Mouse (Mus musculus) thymus, postnatal 14 days (tissue): ENCODE data around the gene Hnrnpul1.
"Not testable (repeated sequence)": the region's sequence is repeated elsewhere in the genome, so short reads cannot be mapped to it uniquely, and the experiment has no call there.

Experiments
- DNase-seq: peaks from one replicate; pipeline ENCODE4 v3.0.0; 2021

Gene Hnrnpul1

GRCm38 (mm10) chr7:25754738-25755467 lies at the start of gene Hnrnpul1:
TSS of gene Hnrnpul1 (minus strand) at chr7:25754757.
- DNase-seq = peak; percentile 98

DNA sequence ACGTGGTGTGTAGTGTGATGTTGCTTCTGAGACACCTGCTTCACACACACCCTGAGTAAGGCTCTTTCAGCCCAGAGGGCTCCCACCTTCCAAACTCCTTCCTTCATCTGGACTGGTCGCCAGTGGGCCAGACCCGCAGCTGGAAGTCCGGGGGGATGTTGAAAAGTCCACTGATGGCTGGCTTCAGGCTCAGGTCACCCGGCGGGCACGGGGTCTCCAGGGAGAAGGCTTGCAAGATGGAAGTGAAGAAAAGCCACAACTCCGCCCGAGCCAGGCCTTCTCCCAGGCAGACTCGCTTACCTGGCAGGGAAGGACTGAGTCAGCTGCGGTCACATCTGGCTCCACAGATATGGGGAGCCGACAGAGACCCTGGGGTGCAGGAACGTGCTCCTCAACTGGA lies 48.9 kb upstream of the Hnrnpul1 start:
- DNase-seq = no peak

GRCm38 (mm10) chr7:25802241-25803125 lies 47.9 kb upstream of the Hnrnpul1 start:
- DNase-seq = no peak

GRCm38 (mm10) chr7:25801031-25801430 lies 46.5 kb upstream of the Hnrnpul1 start:
- DNase-seq = no peak

- DNase-seq = no peak
Measured at GRCm38 (mm10) chr7:25799369-25799768, 44.8 kb upstream of the Hnrnpul1 start.

GRCm38 (mm10) chr7:25798540-25798939 lies 44.0 kb upstream of the Hnrnpul1 start:
- DNase-seq = no peak

- no peak for DNase-seq
Measured at GRCm38 (mm10) chr7:25794775-25795174, 40.2 kb upstream of the Hnrnpul1 start.

GRCm38 (mm10) chr7:25793679-25794078 lies 39.1 kb upstream of the Hnrnpul1 start:
- DNase-seq = peak; percentile 64

- DNase-seq = not testable (repeated sequence)
Measured at GRCm38 (mm10) chr7:25792966-25793365, 38.4 kb upstream of the Hnrnpul1 start.

DNA sequence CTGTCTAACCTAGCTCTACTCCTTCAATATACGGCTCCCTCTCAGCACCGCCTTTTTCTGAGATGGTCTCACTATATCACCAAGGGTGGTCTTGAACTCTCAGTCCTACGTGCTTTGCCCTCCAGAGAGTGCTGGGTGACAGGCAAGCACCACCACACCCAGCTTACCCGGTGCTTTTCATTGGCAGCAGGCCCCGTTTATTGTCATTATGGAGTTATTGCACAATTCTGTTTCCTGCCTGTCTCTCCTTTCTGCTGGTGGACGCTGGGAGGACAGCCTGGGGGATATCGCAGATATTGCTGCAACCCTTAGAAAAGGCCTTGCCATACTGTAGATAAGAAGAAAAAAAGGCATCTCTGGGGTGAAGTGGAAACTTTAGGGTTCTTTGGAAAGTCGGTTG lies 36.1 kb upstream of the Hnrnpul1 start:
- no peak for DNase-seq

DNA sequence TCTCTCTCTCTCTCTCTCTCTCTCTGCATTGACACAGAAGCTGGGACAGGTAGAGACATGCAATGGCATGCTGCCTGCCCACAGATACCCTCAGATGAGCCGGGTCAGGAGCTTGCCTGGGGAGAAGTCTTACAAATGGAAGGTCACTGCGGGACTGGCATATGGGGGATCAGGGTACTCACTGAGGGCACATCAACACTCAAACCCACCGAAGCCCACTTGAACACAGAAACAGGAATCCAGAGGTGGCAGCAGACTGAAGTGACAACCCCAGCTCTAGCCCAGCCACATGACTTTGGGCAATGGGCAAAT lies 34.5 kb upstream of the Hnrnpul1 start:
- DNase-seq = no peak

DNA sequence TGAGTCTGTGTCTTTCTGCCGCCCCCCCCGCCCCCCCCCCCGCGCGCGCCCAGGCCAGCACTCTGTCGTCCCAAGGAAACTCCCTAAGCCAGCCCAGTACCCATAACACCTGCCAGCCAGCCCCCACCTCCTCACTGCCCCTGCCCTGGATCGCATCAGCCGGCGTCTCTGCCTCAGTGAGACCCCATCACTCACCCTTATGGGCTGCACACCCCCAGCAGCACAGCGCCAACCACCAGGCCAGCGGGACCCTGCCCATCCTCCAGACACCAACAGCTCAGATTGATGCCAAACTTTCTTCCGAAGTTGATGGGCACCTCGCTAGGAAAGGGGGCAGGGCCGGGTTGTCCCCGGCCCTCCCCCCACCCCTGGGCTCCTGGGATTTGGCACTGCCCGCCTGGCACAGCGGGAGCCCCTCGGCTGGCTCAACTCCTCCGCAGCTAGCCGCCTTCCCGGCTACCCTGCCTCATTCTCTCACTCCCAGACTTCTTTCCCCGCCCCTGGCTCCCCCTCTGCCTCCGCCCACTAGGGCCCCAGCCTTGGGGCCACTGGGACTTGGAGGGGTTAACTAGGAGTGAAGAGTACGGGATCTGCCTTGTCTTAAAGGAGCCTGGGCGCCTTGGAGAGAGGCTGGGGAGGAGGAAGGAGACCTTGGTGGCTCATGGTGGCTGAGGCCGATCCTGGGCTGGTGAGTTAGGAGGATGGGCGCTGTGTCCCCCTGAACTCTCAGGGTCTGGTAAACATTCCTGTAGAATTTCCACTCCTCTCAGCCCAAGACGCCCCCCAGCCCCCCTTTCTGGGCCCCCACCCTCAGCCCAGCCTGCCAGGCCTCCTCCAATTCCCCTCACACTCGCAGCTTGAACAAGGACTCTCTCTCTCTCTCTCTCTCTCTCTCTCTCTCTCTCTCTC lies 33.9 kb upstream of the Hnrnpul1 start, which contains the start of gene Axl:
Gene Axl (minus strand): TSS at position 486 of the 909 bp plus-strand sequence.
- DNase-seq = peak; percentile 24

GRCm38 (mm10) chr7:25787456-25788219 lies 33.1 kb upstream of the Hnrnpul1 start:
- DNase-seq = no peak

DNA sequence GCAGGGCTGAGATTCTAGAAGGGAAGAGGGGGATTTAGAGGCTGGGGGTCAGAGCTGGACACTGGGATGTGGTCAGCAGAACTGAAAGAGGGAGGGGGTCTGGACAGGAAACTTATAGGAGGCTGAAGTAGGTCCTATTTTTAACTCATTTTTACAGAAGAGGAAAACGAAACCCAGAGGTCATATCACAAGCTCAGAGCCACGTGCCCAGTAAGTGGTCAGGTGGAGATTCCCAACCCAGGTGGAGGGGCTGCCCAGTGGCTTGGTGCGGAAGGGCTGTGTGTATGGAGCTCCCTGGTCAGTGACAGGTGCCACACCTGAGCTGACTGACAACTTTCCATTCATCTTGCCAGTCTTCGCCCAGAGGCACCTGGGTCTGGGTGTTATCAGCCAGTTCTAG lies 32.4 kb upstream of the Hnrnpul1 start:
- DNase-seq = no peak

GRCm38 (mm10) chr7:25785752-25786151 lies 31.2 kb upstream of the Hnrnpul1 start:
- DNase-seq = no peak

DNA sequence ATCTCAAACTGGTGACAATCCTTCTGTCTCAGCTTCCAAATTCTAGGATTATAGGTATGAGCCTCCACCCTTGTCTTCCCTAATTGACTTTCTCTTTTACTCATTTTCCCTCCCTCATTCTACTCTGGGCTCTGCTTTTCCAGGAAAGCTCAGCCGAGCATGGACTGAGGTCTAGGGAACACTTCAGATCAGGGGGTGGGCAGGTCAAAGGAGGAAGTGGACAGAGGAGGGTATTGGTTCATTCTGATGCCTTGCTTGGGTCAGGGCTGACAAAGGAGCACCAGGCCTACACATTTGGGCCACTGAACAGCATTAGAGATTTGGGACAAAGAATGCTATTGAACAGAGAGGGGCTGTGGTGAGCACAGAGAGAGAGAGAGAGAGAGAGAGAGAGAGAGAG lies 30.3 kb upstream of the Hnrnpul1 start:
- no peak for DNase-seq

DNA sequence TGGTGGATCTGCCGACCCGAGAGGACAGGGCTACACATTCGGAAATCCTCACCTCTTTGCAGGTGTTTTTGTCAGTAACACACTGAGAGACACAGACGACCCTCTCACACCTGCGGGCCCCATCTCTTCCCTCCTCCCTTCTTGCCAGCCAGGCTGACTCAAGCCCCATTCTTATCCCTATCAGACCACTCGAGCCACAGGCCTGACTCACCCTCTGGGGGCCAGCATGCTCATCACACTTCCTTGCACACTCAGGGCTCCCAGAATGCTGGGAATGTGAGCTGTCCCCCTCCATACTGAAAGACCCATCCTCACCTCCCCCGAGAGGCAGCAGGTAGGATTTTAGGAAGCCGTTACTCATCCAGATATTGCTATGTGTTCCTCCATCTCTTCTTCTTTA lies 29.2 kb upstream of the Hnrnpul1 start:
- DNase-seq = no peak

GRCm38 (mm10) chr7:25782744-25783143 lies 28.2 kb upstream of the Hnrnpul1 start:
- DNase-seq = no peak

DNA sequence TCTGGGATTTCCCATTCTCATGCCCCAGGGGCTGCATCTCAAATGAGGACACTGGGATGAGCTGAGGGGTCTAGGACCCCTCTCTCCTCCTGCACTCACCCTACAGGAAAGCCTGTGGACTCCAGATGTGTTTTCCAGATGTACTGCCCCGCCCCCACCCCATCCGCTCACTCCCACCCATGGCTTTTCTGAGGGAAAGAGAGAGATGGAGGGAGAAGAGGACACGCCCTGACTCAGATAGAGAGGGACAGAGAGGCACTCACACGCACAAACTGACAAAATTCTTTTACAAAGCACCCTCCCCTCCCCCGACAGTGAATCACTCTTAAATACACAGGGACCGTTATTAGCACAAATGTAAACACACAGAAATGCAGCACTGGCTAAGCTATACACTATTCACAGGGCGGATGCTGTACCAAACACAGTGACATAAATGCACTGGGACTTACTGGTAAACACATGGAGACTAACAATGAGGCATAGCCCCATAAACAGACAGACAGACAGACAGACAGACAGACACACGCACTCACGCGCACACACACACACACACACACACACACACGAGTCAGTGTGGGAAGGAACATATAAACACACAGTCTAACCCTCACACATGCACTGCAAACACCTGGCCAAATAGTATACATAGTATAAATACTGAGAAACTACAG lies 27.5 kb upstream of the Hnrnpul1 start:
- DNase-seq = no peak

GRCm38 (mm10) chr7:25781321-25781936 lies 26.9 kb upstream of the Hnrnpul1 start:
- DNase-seq = peak; percentile 52

DNA sequence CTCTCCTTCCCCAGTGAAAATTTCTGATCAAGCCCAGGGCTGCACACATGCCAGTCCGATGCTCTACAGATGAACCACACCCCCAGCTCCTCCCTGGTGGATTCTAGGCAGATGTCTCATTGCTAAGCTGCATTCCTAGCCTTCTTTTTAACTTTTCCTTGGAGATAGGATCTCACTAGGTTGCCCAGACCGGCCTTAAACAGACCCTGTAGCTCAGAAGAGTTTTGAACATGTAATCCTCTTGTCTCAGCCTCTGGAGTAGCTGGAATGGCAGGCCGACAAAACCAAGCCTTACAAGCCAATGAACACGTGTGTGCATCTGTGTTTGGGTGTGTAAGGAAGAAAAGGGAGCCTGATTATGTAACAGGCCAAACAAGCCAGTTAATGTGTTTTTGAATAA lies 26.2 kb upstream of the Hnrnpul1 start:
- no peak for DNase-seq
